Mouse (Mus musculus) lung, postnatal 0 days (tissue): ENCODE results near the gene Yars.

Source experiments
- CTCF ChIP-seq: IDR thresholded peaks from 2 replicates; pipeline ENCODE4 v1.5.1; 2016; ENCODE audit warnings: antibody characterized with exemption, mild to moderate bottlenecking
- EP300 ChIP-seq: IDR thresholded peaks from 2 replicates; pipeline ENCODE4 v1.6.1; 2016; ENCODE audit warnings: antibody characterized with exemption, mild to moderate bottlenecking, control low read depth

DNA sequence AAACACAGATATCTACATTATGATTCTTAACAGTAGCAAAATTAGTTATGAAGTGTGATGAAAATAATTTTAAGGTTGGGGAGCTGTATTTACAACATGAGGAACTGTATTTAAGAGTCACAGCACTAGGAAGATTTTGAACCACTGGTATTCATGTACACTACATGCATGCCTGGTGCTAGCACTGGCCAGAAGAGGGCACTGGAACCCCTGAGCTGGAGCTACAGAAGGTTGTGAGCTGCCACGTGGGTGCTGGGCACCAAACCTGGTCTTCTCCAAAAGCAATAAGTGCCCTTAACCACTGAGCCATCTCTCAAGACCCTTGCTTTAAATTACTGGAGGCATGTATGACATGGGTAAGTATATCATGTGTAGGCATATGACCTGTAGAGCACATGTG, 17.0 kb upstream of the Yars start:
- no peak for TF ChIP-seq EP300
- no peak; the same call in 1 of the 2 replicates for TF ChIP-seq CTCF
